Comparison of ENCODE assay signal across 12 mouse cellular contexts in the genomic region with DNA sequence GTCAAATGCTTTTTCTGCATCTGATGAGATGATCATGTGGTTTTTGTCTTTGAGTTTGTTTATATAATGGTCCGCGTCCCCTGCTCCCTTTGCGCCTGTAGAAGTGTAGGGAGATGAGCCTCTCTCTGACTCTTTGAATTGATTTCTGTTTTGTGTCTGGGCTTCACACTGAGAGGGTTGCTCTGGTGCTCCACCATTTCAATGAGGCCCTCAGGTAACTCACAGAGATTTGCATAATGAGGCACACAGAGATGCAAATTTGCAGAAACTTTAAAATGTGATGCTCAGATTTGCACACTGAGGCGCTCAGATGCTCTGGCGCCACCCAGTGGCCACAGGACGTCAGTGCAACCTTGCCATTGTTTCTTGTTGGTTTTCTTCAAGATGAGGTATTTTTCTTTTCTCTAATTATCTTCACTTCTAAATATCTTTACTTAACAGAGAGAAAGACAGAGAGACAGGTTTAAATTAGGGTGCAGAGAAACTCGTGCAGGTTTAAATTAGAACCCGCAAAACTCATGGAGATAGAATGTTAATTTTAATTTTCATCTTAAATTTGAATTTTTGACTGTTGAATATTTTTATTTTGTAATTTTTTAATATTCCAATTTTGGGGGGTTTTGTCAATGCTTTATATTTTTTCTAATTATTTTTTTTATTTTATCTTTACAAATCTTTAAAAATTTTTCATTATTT. TPM values are rescaled to one million over a fixed set of nuclear protein-coding genes. Genes with fewer than 3 reads are reported as not detected.
DNase-seq lines count a peak whose midpoint lies in the region; ATAC-seq and TF ChIP-seq lines count a peak whose summit lies in the region.
"Not testable (repeated sequence)": the region's sequence is repeated elsewhere in the genome, so short reads cannot be mapped to it uniquely, and the experiment has no call there.
"Had no signal": no experiment of that assay in that cellular context is flagged by ENCODE, and none has a peak within 500 bp of the region (broad histone marks: within the 10 kb centered on the region; RNA-seq: fewer than 3 reads in every experiment).

No protein-coding gene starts in this region.

- WGBS in embryonic facial prominence, embryonic 11.5 days = 59% methylated on average over 8 of the region's 8 CpGs
- 49% methylated on average over 8 of the region's 8 CpGs for WGBS in limb, embryonic 14.5 days
- WGBS in midbrain, embryonic 12.5 days = 53% methylated on average over 8 of the region's 8 CpGs

- H3K4me1 ChIP-seq in embryonic facial prominence, embryonic 11.5 days (ENCODE audit: control insufficient read depth, insufficient read depth, low read length); limb, embryonic 14.5 days (ENCODE audit: control insufficient read depth, insufficient read depth, low read length); midbrain, embryonic 12.5 days: not testable (repeated sequence)

- H3K36me3 ChIP-seq in embryonic facial prominence, embryonic 11.5 days (replicated peaks; ENCODE audit: control insufficient read depth, insufficient read depth, low read depth, low read length); limb, embryonic 14.5 days (ENCODE audit: control insufficient read depth, insufficient read depth, low read length); midbrain, embryonic 12.5 days: not testable (repeated sequence)

- peak; percentile 92; the same call in 1 of the 2 replicates for ATAC-seq in embryonic facial prominence, embryonic 11.5 days (replicated peaks; ENCODE audit: insufficient number of reproducible peaks, low FRiP score, low TSS enrichment, low read depth)
- ATAC-seq in granulocyte monocyte progenitor cell, adult 5-6 weeks (replicated peaks; ENCODE audit: poor library complexity, severe bottlenecking) = peak; percentile 54
- peak; percentile 31; the same call in 1 of the 2 replicates for ATAC-seq in limb, embryonic 14.5 days (ENCODE audit: low FRiP score, low read depth)
- ATAC-seq in midbrain, embryonic 12.5 days (ENCODE audit: low FRiP score, low read depth) = peak; percentile 80

- not testable (repeated sequence) for H3K27me3 ChIP-seq in embryonic facial prominence, embryonic 11.5 days (ENCODE audit: control insufficient read depth, insufficient read depth, low read length); limb, embryonic 14.5 days (ENCODE audit: control insufficient read depth, insufficient read depth, low read length); midbrain, embryonic 12.5 days

- TF ChIP-seq POLR2A in limb, embryonic 14.5 days (IDR thresholded peaks at IDR 0.05; ENCODE audit: borderline replicate concordance, extremely low read depth, insufficient read depth, insufficient read length) = not testable (repeated sequence)

- not testable (repeated sequence) for H3K9ac ChIP-seq in embryonic facial prominence, embryonic 11.5 days (replicated peaks; ENCODE audit: low read length); limb, embryonic 14.5 days (ENCODE audit: low read depth, low read length, severe bottlenecking); midbrain, embryonic 12.5 days (replicated peaks)

- DNase-seq in NIH3T3 (ENCODE audit: low read depth) = peak; percentile 47
- DNase-seq in embryonic facial prominence, embryonic 11.5 days (ENCODE audit: low spot score); limb, embryonic 14.5 days (ENCODE audit: low spot score): not testable (repeated sequence)
- DNase-seq in induced T-regulatory cell, adult 2 months (ENCODE audit: low read depth) = peak; percentile 63
- peak; percentile 18 to 34 for DNase-seq in right cerebral cortex, postnatal 10 days (ENCODE audit: low spot score in 2 of 2)

- not testable (repeated sequence) for H3K27ac ChIP-seq in embryonic facial prominence, embryonic 11.5 days (replicated peaks; ENCODE audit: low read depth, low read length); limb, embryonic 14.5 days (replicated peaks; ENCODE audit: low read depth, low read length); midbrain, embryonic 12.5 days (replicated peaks)

- H3K4me3 ChIP-seq in embryonic facial prominence, embryonic 11.5 days (ENCODE audit: low read depth, low read length); limb, embryonic 14.5 days (replicated peaks; ENCODE audit: low read length); midbrain, embryonic 12.5 days: not testable (repeated sequence)

- not testable (repeated sequence) for H3K4me2 ChIP-seq in embryonic facial prominence, embryonic 11.5 days (ENCODE audit: low read depth, low read length); limb, embryonic 14.5 days (replicated peaks; ENCODE audit: low read depth, low read length, severe bottlenecking); midbrain, embryonic 12.5 days (replicated peaks)

- not testable (repeated sequence) for H3K9me3 ChIP-seq in embryonic facial prominence, embryonic 11.5 days (replicated peaks; ENCODE audit: control insufficient read depth, low read length); limb, embryonic 14.5 days (ENCODE audit: control insufficient read depth, low read length); midbrain, embryonic 12.5 days

RNA-seq across cellular contexts. Expression of a gene that starts 30.5 kb away (rescaled TPM):
- polyA plus RNA-seq in embryonic facial prominence, embryonic 11.5 days (2014; fragmentation: Nextera tagmentation; extraction: Ambion mirVana) = not detected in 2 replicates
- not detected in 2 replicates for total RNA-seq in granulocyte monocyte progenitor cell, adult 5-6 weeks (2014; fragmentation: Nextera tagmentation)
- total RNA-seq in granulocyte monocyte progenitor cell, adult 5-6 weeks (2017) = not detected in 2 replicates
- not detected in 2 replicates for polyA plus RNA-seq in limb, embryonic 14.5 days (2012; rRNA removed)
- not detected in 2 replicates for polyA plus RNA-seq in limb, embryonic 14.5 days (2014; fragmentation: Nextera tagmentation; extraction: Ambion mirVana)
- polyA plus RNA-seq in midbrain, embryonic 12.5 days (2016; fragmentation: Nextera tagmentation; extraction: Ambion mirVana) = not detected in 2 replicates
- total RNA-seq: gastrocnemius, postnatal 10 days; heart, postnatal 25 days; left cerebral cortex, postnatal 25 days had no signal
- polyA plus RNA-seq: large intestine, adult 2 months; urinary bladder, adult 2 months had no signal

Comparison
In these comparisons a context has a peak if more than half of its experiments do, and no peak if none do; other contexts are left out.
1. ATAC-seq: peak in every context shown above with its lines; median percentile 92 in embryonic facial prominence, embryonic 11.5 days; 80 in midbrain, embryonic 12.5 days; 54 in granulocyte monocyte progenitor cell, adult 5-6 weeks; 31 in limb, embryonic 14.5 days.